Mouse (Mus musculus): ENCODE measurements around the gene Lrpprc. TPM values are rescaled to one million over a fixed set of nuclear protein-coding genes. Genes with fewer than 3 reads are reported as not detected.

Lrpprc gene
- polyA plus RNA-seq, 1 experiment = 32.9 TPM

GRCm38 (mm10) chr17:84682734-84683717, 107.6 kb downstream of the Lrpprc start, which contains the start of gene Abcg5:
Gene Abcg5, minus strand, starts transcription at chr17:84683011.
- no peak within 1 kb of the TSS for H3K4me3 ChIP-seq (ENCODE audit: insufficient read depth, low read length)
- H3K4me1 ChIP-seq (ENCODE audit: control insufficient read depth, insufficient read depth, low read length) = no peaks in the 10 kb centered on the region
- TF ChIP-seq POLR2A (IDR thresholded peaks at IDR 0.05; ENCODE audit: extremely low read depth, insufficient read depth, low read length) (no peak), CTCF (IDR thresholded peaks at IDR 0.05; ENCODE audit: extremely low read depth, insufficient read depth, low read length) (no peak)
- H3K27ac ChIP-seq (ENCODE audit: insufficient read depth, low read length) = no peak within 1 kb of the TSS

GRCm38 (mm10) chr17:84681670-84682069, 108.9 kb downstream of the Lrpprc start:
- Histone ChIP-seq H3K4me3 (ENCODE audit: insufficient read depth, low read length) (no peak overlapping the region), H3K4me1 (ENCODE audit: control insufficient read depth, insufficient read depth, low read length) (no peaks in the 10 kb centered on the region), H3K27ac (ENCODE audit: insufficient read depth, low read length) (no peak overlapping the region)
- no peak for TF ChIP-seq POLR2A (IDR thresholded peaks at IDR 0.05; ENCODE audit: extremely low read depth, insufficient read depth, low read length)
- TF ChIP-seq CTCF (IDR thresholded peaks at IDR 0.05; ENCODE audit: extremely low read depth, insufficient read depth, low read length) = no peak

- TF ChIP-seq CTCF (IDR thresholded peaks at IDR 0.05; ENCODE audit: extremely low read depth, insufficient read depth, low read length) (no peak), POLR2A (IDR thresholded peaks at IDR 0.05; ENCODE audit: extremely low read depth, insufficient read depth, low read length) (no peak)
- H3K27ac ChIP-seq (ENCODE audit: insufficient read depth, low read length) = no peak overlapping the region
- H3K4me3 ChIP-seq (ENCODE audit: insufficient read depth, low read length) = no peak overlapping the region
- H3K4me1 ChIP-seq (ENCODE audit: control insufficient read depth, insufficient read depth, low read length) = 0 out of 2 replicates have a peak, but pooled peaks cover 2% of the 10 kb centered on the region
These were observed 113.0 kb downstream of the Lrpprc start for GRCm38 (mm10) chr17:84677595-84677994.

DNA sequence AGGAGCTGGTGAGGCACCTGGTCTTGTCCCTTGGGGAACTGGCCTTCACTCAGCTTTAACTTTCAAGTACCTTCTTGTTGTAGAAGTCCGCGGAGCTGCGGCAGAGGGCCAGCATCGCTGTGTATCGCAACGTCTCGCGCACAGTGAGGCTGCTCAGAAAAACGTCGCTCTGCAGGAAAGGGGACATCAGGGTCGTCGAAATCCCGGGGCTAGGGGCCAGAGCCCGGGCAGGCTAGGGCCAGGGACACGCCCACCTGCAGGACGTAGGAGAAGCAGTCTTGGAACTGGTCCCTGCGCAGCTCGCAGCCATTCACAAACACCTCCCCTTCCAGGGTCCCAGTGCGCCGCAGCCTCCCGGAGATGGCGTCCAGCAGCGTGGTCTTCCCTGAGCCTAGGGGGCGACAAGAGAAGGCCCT, 114.6 kb downstream of the Lrpprc start, which contains the start of gene Abcg8:
Abcg8 (plus strand) TSS at position 352 of the 416 bp plus-strand sequence.
- TF ChIP-seq CTCF (IDR thresholded peaks at IDR 0.05; ENCODE audit: extremely low read depth, insufficient read depth, low read length) = no peak
- TF ChIP-seq POLR2A (IDR thresholded peaks at IDR 0.05; ENCODE audit: extremely low read depth, insufficient read depth, low read length) = no peak
- Histone ChIP-seq H3K27ac (ENCODE audit: insufficient read depth, low read length) (no peak within 1 kb of the TSS), H3K4me3 (ENCODE audit: insufficient read depth, low read length) (no peak within 1 kb of the TSS), H3K4me1 (ENCODE audit: control insufficient read depth, insufficient read depth, low read length) (0 out of 2 replicates have a peak, but pooled peaks cover 2% of the 10 kb centered on the region)

DNA sequence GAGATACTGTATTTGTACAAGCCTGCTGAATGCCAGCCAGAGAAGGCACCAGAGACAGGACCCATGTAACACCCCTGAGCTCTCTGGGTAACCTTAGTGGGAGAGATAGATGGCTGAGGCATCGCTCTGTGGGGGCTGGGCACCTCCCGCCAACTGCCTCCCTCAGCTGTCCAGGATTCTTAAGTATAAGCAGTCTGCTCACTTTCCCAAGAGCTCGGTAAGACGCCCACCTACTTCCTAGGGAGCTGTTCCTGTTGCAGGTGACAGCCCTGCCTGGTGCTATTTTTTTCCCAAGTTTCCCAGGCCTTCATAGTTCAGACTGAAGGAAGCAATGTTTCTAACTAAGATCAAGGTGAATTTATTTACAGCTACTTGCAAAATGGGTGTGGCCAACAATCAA, 115.4 kb downstream of the Lrpprc start:
- no peak overlapping the region for H3K27ac ChIP-seq (ENCODE audit: insufficient read depth, low read length)
- TF ChIP-seq POLR2A (IDR thresholded peaks at IDR 0.05; ENCODE audit: extremely low read depth, insufficient read depth, low read length) (no peak), CTCF (IDR thresholded peaks at IDR 0.05; ENCODE audit: extremely low read depth, insufficient read depth, low read length) (no peak)
- no peak overlapping the region for H3K4me3 ChIP-seq (ENCODE audit: insufficient read depth, low read length)
- 0 out of 2 replicates have a peak, but pooled peaks cover 2% of the 10 kb centered on the region for H3K4me1 ChIP-seq (ENCODE audit: control insufficient read depth, insufficient read depth, low read length)

GRCm38 (mm10) chr17:84674048-84674447, 116.5 kb downstream of the Lrpprc start:
- H3K4me3 ChIP-seq (ENCODE audit: insufficient read depth, low read length) = no peak overlapping the region
- H3K4me1 ChIP-seq (ENCODE audit: control insufficient read depth, insufficient read depth, low read length) = 0 out of 2 replicates have a peak, but pooled peaks cover 2% of the 10 kb centered on the region
- TF ChIP-seq CTCF (IDR thresholded peaks at IDR 0.05; ENCODE audit: extremely low read depth, insufficient read depth, low read length) (no peak), POLR2A (IDR thresholded peaks at IDR 0.05; ENCODE audit: extremely low read depth, insufficient read depth, low read length) (no peak)
- no peak overlapping the region for H3K27ac ChIP-seq (ENCODE audit: insufficient read depth, low read length)

DNA sequence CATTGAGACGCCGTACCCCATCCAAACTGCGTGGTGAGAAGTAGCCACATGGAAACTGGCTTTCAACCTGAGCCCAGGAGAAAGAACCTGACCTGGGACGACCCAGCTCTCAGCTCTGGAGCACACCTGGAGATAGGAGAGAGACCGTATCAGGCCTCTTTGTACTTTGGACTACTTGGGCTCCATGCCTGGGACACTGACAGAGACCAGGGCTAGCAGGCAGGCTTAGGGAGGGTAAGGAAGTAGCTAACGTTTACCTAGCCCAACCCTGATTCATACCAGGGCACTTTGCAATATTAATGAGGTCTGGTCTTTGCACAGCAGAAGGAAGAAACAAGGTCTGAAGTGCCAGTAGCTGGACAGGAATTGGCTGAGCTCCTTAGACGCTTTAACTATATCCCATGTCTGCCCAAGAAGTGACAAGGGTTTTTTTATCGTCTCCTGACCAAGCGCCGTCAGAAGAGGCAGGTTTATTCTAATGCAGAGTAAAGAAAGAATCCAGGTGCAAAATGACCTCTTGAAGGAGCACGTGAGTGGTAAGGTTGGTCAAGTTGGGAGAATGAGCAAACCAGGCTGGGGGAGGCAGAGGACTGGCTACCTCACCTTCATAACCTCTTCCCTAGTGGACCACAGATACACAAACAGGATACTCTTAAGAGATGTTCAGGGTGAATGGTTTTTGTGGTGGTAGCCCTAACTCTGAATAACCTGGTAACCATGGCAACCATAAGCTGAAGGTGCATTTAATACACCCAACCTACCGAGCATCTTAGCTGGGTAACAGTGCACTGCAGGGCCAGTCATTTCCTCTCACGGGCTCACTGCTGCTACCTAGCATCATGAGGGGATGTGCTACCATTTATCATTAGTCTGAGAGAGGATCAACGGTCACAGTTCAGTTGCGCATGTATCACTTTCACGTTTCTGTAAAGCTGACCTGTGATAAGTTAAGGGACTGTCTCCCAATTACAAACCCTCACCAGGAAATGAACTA, 117.9 kb downstream of the Lrpprc start:
- no peak for TF ChIP-seq CTCF (IDR thresholded peaks at IDR 0.05; ENCODE audit: extremely low read depth, insufficient read depth, low read length)
- no peak for TF ChIP-seq POLR2A (IDR thresholded peaks at IDR 0.05; ENCODE audit: extremely low read depth, insufficient read depth, low read length)
- Histone ChIP-seq H3K27ac (ENCODE audit: insufficient read depth, low read length) (no peak overlapping the region), H3K4me1 (ENCODE audit: control insufficient read depth, insufficient read depth, low read length) (0 out of 2 replicates have a peak, but pooled peaks cover 2% of the 10 kb centered on the region), H3K4me3 (ENCODE audit: insufficient read depth, low read length) (no peak overlapping the region)

DNA sequence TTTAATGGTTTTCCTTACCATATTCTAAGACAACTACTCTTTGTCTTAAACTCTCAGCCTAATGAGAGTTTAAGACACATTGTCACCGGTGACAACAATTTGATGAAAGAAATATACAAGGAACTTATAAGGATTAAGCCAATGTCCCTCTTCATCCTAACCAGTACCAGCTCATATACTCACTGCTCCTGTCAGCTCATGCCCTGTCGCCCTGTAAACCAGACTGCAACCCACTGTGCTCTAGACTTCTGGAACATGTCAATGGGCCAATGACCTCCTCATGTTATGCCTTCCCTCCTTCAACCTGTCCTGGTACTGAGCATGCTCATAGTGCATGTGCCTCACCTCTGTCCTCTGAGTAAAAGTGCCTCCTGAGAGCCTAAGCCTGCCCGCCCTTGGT, 122.7 kb downstream of the Lrpprc start:
- Histone ChIP-seq H3K27ac (ENCODE audit: insufficient read depth, low read length) (no peak overlapping the region), H3K4me1 (ENCODE audit: control insufficient read depth, insufficient read depth, low read length) (no peaks in the 10 kb centered on the region), H3K4me3 (ENCODE audit: insufficient read depth, low read length) (no peak overlapping the region)
- TF ChIP-seq POLR2A (IDR thresholded peaks at IDR 0.05; ENCODE audit: extremely low read depth, insufficient read depth, low read length) (no peak), CTCF (IDR thresholded peaks at IDR 0.05; ENCODE audit: extremely low read depth, insufficient read depth, low read length) (no peak)

DNA sequence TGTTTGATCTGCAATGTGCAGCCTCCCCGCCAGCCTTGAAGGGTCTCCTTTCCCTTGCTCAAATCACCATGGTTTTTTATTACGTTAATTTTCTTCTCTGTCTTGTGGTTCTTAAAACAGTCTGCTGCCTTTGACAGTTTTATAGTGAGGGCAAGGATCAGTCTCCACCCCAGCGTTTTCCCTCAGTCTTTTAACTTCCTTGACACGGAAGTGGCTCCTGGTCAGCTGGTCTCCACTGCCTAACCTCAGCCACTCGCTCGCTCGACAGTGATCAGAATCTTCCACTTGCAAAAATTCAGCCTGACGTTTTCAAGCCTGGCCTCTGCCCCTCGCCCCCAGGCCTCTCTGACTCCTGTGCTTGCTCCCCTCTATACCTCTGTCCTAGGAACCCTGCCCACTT, 124.9 kb downstream of the Lrpprc start:
- no peak for TF ChIP-seq POLR2A (IDR thresholded peaks at IDR 0.05; ENCODE audit: extremely low read depth, insufficient read depth, low read length)
- no peak for TF ChIP-seq CTCF (IDR thresholded peaks at IDR 0.05; ENCODE audit: extremely low read depth, insufficient read depth, low read length)
- Histone ChIP-seq H3K4me1 (ENCODE audit: control insufficient read depth, insufficient read depth, low read length) (no peaks in the 10 kb centered on the region), H3K27ac (ENCODE audit: insufficient read depth, low read length) (no peak overlapping the region), H3K4me3 (ENCODE audit: insufficient read depth, low read length) (no peak overlapping the region)
